Mouse (Mus musculus): ENCODE measurements at regions not wholly inside any gene's neighbourhood (a gene's known extent, or its start where the extent isn't known, plus 50 kb on each side); places are given as distances from the start of the nearest gene placed in this dataset.

DNA sequence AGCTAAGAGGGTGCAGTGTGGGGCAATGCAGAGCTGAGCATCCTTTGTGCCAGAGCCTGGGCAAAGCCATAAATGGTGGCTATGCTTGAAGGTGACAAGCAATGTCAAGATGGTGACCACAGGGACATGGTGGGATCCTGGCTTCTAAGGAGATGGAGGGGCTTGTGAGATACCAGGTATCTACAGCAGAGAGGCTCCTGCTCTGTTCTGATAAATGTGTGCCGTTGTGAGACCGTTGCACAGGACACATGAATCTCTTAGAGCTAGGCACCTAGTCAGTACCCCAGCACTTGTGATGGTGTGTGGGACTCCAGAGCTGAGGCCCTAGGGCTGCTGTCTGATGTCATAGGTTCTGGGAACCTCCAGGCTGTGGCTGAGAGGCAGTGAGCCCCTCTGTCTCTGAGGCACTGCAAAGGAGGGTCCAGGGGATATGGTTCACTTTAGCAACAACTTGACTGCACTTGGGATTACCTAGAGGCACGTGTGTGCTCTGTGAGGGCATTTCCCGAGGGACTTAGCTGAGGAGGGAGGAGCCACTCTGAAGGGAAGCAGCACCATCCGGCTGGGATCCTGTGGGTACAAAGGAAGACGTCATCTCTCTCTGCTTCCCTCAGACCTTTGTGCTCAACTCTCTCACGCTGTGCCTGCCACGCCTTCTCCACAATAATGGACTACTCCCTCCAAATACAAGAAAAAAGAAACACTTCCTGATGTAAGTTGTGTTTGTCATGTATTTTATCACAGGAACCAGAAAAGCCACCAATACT lies 160.3 kb upstream of the A530016L24Rik start:
- Histone ChIP-seq H3K36me3 (ENCODE audit: control insufficient read depth, insufficient read depth, low read length) (no peaks in the 10 kb centered on the region), H3K4me3 (ENCODE audit: control insufficient read depth, low read depth, low read length) (no peak overlapping the region), H3K4me1 (ENCODE audit: control insufficient read depth, insufficient read depth, low read length) (peaks cover 3% of the 10 kb centered on the region), H3K27ac (ENCODE audit: control insufficient read depth, insufficient read depth, low read depth, low read length) (no peak overlapping the region), H3K27me3 (ENCODE audit: control insufficient read depth, insufficient read depth, low read length) (no peaks in the 10 kb centered on the region)
- TF ChIP-seq POLR2A (IDR thresholded peaks at IDR 0.05; ENCODE audit: control insufficient read depth, low read depth, low read length): no peak
- TF ChIP-seq CTCF (IDR thresholded peaks at IDR 0.05; ENCODE audit: control insufficient read depth, insufficient read depth, insufficient replicate concordance, low read depth, low read length): no peak

DNA sequence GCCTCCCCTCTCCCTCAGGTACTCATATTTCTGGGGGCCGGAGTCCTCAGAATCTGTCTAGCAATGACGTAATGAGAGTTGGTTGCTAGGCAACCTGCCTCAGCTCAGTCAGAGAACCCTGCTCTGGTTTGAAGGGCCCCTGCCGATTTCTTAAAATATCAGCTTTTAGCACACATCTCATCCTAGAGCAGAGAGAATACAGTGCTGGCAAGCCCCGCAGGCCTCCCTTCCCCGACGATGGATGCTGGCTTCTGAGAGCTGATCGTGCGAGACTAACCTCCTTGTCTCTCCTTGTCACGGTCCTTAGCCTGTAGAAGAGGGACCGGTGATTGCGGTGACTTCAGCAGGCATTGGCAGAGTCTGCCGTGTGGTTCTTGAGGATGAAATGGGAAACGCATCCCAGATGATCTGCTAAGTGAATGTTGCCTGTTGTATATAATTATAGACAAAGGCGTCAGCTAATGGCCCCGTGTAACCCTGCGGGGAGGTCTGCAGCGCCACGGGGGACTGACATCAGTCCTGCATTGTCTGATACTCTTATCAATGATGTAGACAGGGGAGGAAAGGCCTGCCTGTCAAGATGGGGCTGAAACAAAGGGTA lies 159.4 kb upstream of the A530016L24Rik start:
- H3K4me3 ChIP-seq (ENCODE audit: control insufficient read depth, low read depth, low read length): no peak overlapping the region
- H3K36me3 ChIP-seq (ENCODE audit: control insufficient read depth, insufficient read depth, low read length): no peaks in the 10 kb centered on the region
- no peak for TF ChIP-seq CTCF (IDR thresholded peaks at IDR 0.05; ENCODE audit: control insufficient read depth, insufficient read depth, insufficient replicate concordance, low read depth, low read length)
- no peak for TF ChIP-seq POLR2A (IDR thresholded peaks at IDR 0.05; ENCODE audit: control insufficient read depth, low read depth, low read length)
- peaks cover 3% of the 10 kb centered on the region for H3K4me1 ChIP-seq (ENCODE audit: control insufficient read depth, insufficient read depth, low read length)
- no peak overlapping the region for H3K27ac ChIP-seq (ENCODE audit: control insufficient read depth, insufficient read depth, low read depth, low read length)
- no peaks in the 10 kb centered on the region for H3K27me3 ChIP-seq (ENCODE audit: control insufficient read depth, insufficient read depth, low read length)

DNA sequence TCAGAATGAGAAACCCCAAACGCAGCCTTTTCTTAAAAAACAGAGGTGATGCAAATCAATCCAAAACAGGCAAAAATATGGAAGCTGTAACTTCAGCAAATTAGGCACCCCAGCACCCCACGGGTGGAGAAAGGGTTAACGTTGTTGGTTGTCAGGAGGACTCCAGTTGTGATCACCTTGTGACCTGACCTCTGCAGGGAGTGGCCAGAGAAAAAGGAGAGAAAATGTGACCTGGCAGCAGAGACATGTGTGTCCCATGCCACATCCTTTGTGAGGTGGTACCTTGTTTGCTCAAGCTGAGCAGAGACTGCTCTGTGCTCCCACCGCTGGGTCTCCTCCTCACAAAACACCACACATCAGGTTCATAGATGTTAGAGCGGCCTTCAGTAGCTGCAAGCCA lies 158.7 kb upstream of the A530016L24Rik start:
- Histone ChIP-seq H3K27me3 (ENCODE audit: control insufficient read depth, insufficient read depth, low read length) (no peaks in the 10 kb centered on the region), H3K4me1 (ENCODE audit: control insufficient read depth, insufficient read depth, low read length) (peaks cover 3% of the 10 kb centered on the region), H3K36me3 (ENCODE audit: control insufficient read depth, insufficient read depth, low read length) (no peaks in the 10 kb centered on the region), H3K27ac (ENCODE audit: control insufficient read depth, insufficient read depth, low read depth, low read length) (no peak overlapping the region), H3K4me3 (ENCODE audit: control insufficient read depth, low read depth, low read length) (no peak overlapping the region)
- TF ChIP-seq CTCF (IDR thresholded peaks at IDR 0.05; ENCODE audit: control insufficient read depth, insufficient read depth, insufficient replicate concordance, low read depth, low read length) (no peak), POLR2A (IDR thresholded peaks at IDR 0.05; ENCODE audit: control insufficient read depth, low read depth, low read length) (no peak)

DNA sequence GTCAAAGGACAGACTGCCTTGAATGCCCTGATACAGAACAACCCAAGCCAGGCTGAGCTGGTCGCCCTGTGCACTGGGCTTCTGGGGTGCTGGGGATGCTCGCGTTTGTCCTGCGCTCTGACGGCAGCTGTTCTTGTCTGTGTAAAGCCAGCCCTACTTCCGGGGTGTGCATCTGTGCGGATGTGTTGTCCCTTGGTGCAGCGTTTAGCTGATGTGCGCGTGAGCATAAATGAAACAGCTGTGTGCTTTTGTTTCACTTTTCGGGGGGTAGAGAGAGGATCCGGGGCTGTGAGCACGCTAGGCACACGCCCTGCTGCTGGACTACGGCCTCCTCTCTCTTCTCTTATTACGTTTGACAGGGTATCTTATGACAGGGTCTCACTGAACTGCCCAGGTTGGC lies 158.2 kb upstream of the A530016L24Rik start:
- H3K27ac ChIP-seq (ENCODE audit: control insufficient read depth, insufficient read depth, low read depth, low read length): no peak overlapping the region
- H3K36me3 ChIP-seq (ENCODE audit: control insufficient read depth, insufficient read depth, low read length): no peaks in the 10 kb centered on the region
- H3K4me3 ChIP-seq (ENCODE audit: control insufficient read depth, low read depth, low read length): no peak overlapping the region
- TF ChIP-seq CTCF (IDR thresholded peaks at IDR 0.05; ENCODE audit: control insufficient read depth, insufficient read depth, insufficient replicate concordance, low read depth, low read length): no peak
- no peak for TF ChIP-seq POLR2A (IDR thresholded peaks at IDR 0.05; ENCODE audit: control insufficient read depth, low read depth, low read length)
- peaks cover 3% of the 10 kb centered on the region for H3K4me1 ChIP-seq (ENCODE audit: control insufficient read depth, insufficient read depth, low read length)
- no peaks in the 10 kb centered on the region for H3K27me3 ChIP-seq (ENCODE audit: control insufficient read depth, insufficient read depth, low read length)

DNA sequence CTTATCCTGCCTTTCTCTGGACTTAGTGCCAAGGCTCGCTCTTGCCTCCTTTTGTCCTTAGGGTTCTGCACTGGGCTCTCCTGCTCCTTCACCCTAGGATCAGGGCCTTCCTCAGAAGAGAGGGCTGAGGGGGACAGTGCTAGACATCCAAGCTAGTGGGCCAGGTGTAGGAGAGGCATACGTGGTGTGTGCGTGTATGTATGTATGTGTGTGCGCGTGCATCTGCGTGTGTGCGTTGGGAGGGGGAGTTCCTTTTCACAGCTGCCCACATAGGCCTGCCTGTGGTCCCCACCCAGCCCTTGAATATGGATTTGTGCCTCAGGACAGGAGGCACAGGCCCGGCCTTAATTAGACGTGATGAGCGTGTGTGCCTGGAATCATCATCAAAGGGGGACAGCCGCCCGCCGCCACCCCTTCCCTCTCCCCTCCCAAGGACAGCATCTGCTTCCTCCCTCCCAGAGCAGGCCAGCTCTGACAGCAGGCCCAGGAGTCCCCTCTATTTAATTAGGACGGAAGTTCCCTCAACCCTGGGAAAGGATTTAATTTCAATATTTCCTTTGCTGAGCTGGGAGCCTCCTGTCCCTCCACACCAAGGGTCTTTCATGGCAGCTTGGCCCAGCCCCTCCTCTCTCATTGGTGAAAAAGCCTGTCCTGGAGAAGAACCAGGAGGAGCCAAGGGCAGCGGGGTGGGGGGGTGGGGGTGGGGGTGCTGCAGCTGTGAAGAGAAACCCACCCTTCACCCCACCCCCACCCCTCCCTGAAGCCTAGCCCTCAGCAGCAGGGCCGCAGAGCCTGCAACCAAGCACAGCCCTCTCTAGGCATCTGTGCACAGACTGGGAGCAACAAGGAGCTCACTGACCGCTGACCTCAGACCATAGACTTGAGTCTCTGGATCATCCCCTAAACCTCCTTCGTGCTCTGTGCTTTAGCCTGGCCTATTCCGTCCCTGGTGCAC lies 155.8 kb upstream of the A530016L24Rik start:
- H3K27me3 ChIP-seq (ENCODE audit: control insufficient read depth, insufficient read depth, low read length): no peaks in the 10 kb centered on the region
- no peak overlapping the region for H3K4me3 ChIP-seq (ENCODE audit: control insufficient read depth, low read depth, low read length)
- TF ChIP-seq POLR2A (IDR thresholded peaks at IDR 0.05; ENCODE audit: control insufficient read depth, low read depth, low read length): no peak
- TF ChIP-seq CTCF (IDR thresholded peaks at IDR 0.05; ENCODE audit: control insufficient read depth, insufficient read depth, insufficient replicate concordance, low read depth, low read length): no peak
- H3K36me3 ChIP-seq (ENCODE audit: control insufficient read depth, insufficient read depth, low read length): no peaks in the 10 kb centered on the region
- peaks cover 3% of the 10 kb centered on the region for H3K4me1 ChIP-seq (ENCODE audit: control insufficient read depth, insufficient read depth, low read length)
- no peak overlapping the region for H3K27ac ChIP-seq (ENCODE audit: control insufficient read depth, insufficient read depth, low read depth, low read length)

DNA sequence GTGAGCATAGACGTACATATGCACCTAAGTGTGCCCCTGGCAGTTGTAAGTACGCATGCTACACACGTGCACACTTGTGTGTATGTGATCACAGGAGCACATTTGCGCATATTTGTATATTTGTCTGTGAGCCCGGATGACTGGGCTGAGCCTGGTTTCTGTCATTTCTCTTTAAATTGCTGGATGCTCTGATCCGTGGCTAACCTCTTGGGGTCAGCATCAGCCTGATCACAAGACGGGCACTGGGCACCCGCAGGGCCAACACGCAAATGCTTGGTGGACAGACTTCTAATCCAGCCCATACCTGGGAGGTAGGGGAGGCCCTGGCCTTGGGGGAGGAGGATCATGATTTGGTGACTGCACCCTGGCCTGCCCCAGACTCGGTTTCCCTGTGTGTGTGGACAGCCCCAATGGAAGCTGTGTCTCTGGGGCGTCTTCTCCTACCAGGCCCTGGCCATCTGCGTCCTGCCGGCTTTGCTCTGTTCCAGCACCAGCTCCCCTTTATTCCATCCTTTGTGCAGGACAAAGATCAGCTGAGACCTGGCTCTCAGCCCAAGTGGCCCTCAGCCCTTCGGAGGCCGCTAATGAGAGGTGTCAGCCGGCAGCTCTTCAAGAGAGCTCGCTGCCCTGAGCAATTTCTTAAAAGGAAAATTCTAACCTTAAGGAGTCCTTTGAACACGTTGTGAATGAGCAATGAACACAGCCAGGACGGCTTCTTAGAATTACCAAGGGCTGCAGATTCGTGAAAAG lies 155.0 kb upstream of the A530016L24Rik start:
- H3K27ac ChIP-seq (ENCODE audit: control insufficient read depth, insufficient read depth, low read depth, low read length): no peak overlapping the region
- peaks cover 3% of the 10 kb centered on the region for H3K4me1 ChIP-seq (ENCODE audit: control insufficient read depth, insufficient read depth, low read length)
- H3K27me3 ChIP-seq (ENCODE audit: control insufficient read depth, insufficient read depth, low read length): no peaks in the 10 kb centered on the region
- TF ChIP-seq CTCF (IDR thresholded peaks at IDR 0.05; ENCODE audit: control insufficient read depth, insufficient read depth, insufficient replicate concordance, low read depth, low read length) (no peak), POLR2A (IDR thresholded peaks at IDR 0.05; ENCODE audit: control insufficient read depth, low read depth, low read length) (no peak)
- no peaks in the 10 kb centered on the region for H3K36me3 ChIP-seq (ENCODE audit: control insufficient read depth, insufficient read depth, low read length)
- H3K4me3 ChIP-seq (ENCODE audit: control insufficient read depth, low read depth, low read length): no peak overlapping the region
